Mouse (Mus musculus) T-helper 1 cell (primary cell): Measurements from ENCODE around the gene Arhgef12.

Source experiments
- in situ Hi-C: fragments of 300-600 bp; cut with MboI, MseI; formaldehyde crosslinking; loops from one replicate; pipeline ENCODE4 v1.15.1; 2025; ENCODE audit warnings: high pct_unique_total_duplicates

The Arhgef12 gene

GRCm38 (mm10) chr9:43083441-43084055 is 23.5 kb downstream of the Arhgef12 start:
- in situ Hi-C loops: no loop called here

GRCm38 (mm10) chr9:43078711-43079110 is 28.3 kb downstream of the Arhgef12 start:
- in situ Hi-C loops: no loop called here

- in situ Hi-C loops: no loop called here
Observed at GRCm38 (mm10) chr9:43076163-43076562, 30.9 kb downstream of the Arhgef12 start.

DNA sequence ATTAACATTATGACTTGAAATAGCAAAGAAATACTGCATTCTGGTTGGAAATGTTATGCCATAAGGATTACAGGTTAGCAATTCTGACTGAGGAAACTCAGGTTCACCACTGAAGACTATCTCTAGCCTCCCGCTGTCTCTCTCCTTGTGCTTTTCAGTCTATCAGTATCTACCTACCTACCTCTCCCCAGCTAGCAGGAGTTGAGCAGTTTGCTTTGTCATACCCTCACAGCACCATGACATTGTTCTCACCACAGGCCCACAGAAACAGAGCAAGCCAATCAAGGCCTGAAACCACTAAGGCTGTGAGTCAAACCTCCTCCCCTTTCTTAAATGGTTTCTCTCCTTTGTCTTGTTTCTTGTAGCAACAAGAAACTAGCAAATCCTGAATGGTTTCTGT is 32.4 kb downstream of the Arhgef12 start:
- in situ Hi-C loops: no loop called here

- in situ Hi-C loops: no loop called here
Observed at GRCm38 (mm10) chr9:43071741-43072140, 35.3 kb downstream of the Arhgef12 start.

DNA sequence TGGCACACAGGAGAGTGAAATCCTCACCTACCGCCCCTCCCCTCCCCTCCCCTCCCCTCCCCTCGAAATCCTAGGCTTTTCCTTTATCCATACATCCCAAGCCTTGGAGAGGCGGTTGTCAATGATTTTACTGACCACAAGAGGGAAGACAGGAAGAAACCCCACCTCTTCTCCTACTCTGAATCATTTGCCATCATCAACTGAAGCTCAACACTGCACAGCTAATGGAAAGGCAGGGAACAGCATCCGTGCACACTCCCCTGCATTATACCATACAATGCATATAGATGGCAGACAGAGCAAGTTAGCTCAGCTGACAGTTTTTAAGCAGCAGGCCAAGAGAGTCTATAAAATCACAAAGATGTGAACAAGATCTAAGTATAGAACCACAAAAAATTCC is 35.9 kb downstream of the Arhgef12 start:
- in situ Hi-C loops: no loop called here

GRCm38 (mm10) chr9:43070566-43070965 is 36.5 kb downstream of the Arhgef12 start:
- in situ Hi-C loops: no loop called here

GRCm38 (mm10) chr9:43070153-43070552 is 36.9 kb downstream of the Arhgef12 start:
- in situ Hi-C loops: no loop called here

- in situ Hi-C loops: no loop called here
Observed at GRCm38 (mm10) chr9:43067896-43068295, 39.1 kb downstream of the Arhgef12 start.

- in situ Hi-C loops: no loop called here
Observed at GRCm38 (mm10) chr9:43065231-43065630, 41.8 kb downstream of the Arhgef12 start.

- in situ Hi-C loops: no loop called here
Observed at GRCm38 (mm10) chr9:43061545-43061944, 45.5 kb downstream of the Arhgef12 start.

DNA sequence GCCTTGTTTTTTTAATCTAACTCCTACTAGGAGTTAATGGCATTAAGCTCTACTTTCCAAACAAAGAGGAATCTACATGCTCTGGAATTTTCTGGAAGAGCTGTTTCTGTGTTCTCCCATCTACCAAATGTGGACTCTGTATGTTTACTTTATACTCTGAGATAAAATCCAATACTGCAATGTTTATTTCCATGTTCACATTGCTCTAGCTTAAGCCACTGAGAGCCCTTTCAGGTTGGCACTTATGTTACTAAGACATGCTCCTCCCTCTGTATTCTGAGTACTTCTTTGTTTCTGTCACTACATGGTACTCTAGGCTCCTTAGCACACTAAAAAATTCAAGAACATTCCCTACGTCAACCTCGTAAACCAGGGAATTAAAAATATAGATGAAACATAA is 56.6 kb downstream of the Arhgef12 start:
- in situ Hi-C loops: no loop called here

DNA sequence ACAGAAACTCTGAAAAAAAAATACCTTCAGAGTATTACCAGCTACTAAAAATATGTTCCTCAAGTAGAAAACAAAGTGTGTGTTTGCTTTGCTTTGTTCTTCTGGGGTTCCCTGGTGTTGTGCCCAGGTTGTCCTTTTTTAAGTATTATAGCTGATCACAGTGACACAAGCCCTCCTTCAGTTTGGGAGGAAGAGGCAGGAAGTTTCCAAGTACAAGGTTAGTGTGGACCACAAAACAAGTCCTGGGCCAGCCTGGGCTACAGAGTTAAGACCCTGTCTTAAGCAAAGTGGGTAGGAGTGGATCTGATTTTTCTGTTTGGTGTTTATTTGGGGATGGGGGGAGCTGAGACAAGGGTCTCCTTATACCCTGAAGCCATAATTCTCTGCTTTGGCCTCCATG is 62.6 kb downstream of the Arhgef12 start:
- in situ Hi-C loops: no loop called here

- in situ Hi-C loops: no loop called here
Observed at GRCm38 (mm10) chr9:43038466-43038865, 68.6 kb downstream of the Arhgef12 start.

DNA sequence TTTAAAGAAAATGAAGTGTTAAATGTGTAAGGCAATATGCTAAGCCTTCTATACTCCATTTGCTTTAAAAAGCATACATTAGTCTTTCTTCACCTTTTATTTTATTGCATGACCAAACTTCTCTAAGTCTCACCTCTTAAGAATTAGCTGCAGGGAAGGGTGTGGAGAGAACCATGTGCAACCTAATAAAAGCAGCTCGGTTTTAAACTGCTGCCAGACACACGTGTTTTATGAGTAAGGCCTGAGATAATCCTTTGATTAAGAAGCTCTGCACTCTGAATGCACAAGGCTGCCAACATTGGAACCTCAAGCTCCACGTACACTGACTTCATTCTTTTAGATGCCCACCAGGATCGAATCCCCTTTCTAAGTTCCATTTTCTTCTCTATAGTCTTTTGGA is 71.8 kb downstream of the Arhgef12 start:
- in situ Hi-C loops: no loop called here

- in situ Hi-C loops: no loop called here
Observed at GRCm38 (mm10) chr9:43034273-43034672, 72.8 kb downstream of the Arhgef12 start.

DNA sequence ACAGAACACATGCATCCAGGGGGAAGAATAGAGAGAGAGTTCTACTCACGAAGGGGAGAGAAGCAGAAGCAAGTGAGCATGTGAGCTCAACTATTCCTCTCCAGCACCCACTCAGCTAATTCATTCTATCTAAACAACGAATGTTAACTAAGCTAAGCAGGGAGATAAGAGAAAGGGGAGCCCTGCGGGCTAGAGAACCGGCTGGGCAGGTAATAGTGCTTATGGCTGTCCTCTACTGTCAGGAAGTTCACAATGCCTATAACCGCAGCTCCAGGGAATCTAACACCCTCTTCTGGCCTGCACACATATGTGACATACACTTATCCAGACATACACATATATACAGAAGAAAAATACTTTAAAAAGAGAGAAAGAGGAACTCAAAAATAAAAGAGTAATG is 79.3 kb downstream of the Arhgef12 start:
- in situ Hi-C loops: no loop called here

- in situ Hi-C loops: no loop called here
Observed at GRCm38 (mm10) chr9:43021515-43022251, 85.4 kb downstream of the Arhgef12 start.

- in situ Hi-C loops: loop anchor here (10.0 kb wide), 1 partner anchor 1235 kb away; the partner anchor contains the start of gene Pdzd3
Observed at GRCm38 (mm10) chr9:43019656-43020055, 87.4 kb downstream of the Arhgef12 start.

DNA sequence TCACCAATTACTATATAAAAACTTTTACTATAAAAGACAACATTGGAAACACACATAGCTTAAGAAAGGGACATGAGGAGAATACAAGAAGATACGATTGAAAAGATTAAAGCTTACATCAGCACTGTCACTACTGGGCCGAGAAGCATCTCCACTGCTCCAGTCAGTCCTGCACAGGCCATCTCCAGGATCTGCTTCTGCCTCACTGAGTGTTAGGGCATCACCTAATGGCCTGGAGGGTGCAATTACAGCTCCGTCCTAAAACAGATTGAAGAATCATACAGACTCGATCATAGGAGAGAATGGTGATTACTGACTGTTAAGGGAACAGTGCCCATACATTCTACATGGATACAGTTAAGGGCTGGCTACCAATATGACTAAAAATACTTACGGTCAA is 91.3 kb downstream of the Arhgef12 start:
- in situ Hi-C loops: loop anchor here (10.0 kb wide), 1 partner anchor 1239 kb away; the partner anchor contains the start of gene Pdzd3

DNA sequence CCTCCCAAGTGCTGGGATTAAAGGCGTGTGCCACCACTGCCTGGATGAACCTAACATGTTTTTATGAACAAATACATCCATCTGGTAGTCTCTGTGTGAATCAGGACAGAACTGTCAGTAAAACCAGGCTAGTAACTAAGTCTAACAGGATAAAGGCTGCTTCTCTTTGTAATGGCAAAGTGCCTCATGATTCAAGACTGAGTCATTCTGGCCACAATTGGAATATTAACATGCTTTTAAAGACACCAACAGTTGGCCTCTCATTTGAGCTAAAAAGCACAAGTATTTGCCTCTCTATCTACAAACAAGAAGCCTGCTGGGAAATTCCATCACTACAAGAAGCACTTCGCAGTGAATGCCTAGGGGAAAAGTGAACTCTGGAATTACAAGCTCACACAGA is 91.7 kb downstream of the Arhgef12 start:
- in situ Hi-C loops: loop anchor here (10.0 kb wide), 1 partner anchor 1239 kb away; the partner anchor contains the start of gene Pdzd3

GRCm38 (mm10) chr9:43014886-43015285 is 92.2 kb downstream of the Arhgef12 start:
- in situ Hi-C loops: loop anchor here (10.0 kb wide), 1 partner anchor 1240 kb away; the partner anchor contains the start of gene Pdzd3

DNA sequence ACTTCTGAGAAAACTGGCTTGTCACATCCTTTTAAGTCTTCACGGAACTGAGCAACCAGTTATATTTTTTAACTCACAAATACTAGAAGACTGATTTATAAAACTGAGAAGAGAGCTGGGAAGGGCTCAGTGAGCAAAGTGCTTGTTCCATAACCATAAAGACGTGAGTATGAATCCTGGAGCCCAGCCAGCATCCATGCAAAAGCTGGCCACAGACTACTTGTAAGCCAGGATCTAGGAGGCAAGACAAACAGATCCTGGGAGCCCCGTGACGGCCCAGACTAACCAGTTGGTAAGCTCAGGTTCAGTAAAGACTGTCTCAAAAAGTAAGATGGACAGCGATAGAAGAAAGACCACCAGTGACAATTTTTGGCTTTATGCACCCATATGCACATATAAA is 94.5 kb downstream of the Arhgef12 start:
- in situ Hi-C loops: loop anchor here (10.0 kb wide), 1 partner anchor 1242 kb away; the partner anchor contains the start of gene Pdzd3
